Mouse (Mus musculus) spleen, adult 2 months (tissue): ENCODE results near the gene Bco2. TPM values are rescaled to one million over a fixed set of nuclear protein-coding genes. Genes with fewer than 3 reads are reported as not detected.
A peak's percentile ranks its signal among the peaks of the same experiment; 100 is the strongest.

Experiments
- DNase-seq, 2 experiments: peaks; one replicate each; pipeline versions ENCODE4 v3.0.0 to v3.0.0-alpha.2; 2012 to 2021; ENCODE audit warnings: low spot score in 2 of 2, low read depth in 1 of 2
- H3K27ac ChIP-seq: fragments of 200-500 bp; 2 replicates; pipeline ENCODE4 v1.5.1; 2012; ENCODE audit warnings: low read length, inconsistent platforms; ENCODE audit not compliant: insufficient read depth
- H3K27me3 ChIP-seq: fragments of 200-500 bp; 2 replicates; pipeline ENCODE4 v1.6.1; 2012; ENCODE audit warnings: mild to moderate bottlenecking, moderate library complexity, low read length, inconsistent platforms; ENCODE audit not compliant: control insufficient read depth, insufficient read depth
- H3K36me3 ChIP-seq: fragments of 200-500 bp; 2 replicates; pipeline ENCODE4 v1.6.1; 2012; ENCODE audit warnings: mild to moderate bottlenecking, low read length, inconsistent platforms; ENCODE audit not compliant: control insufficient read depth, insufficient read depth
- H3K4me1 ChIP-seq: fragments of 200-500 bp; 2 replicates; pipeline ENCODE4 v1.6.1; 2011; ENCODE audit warnings: inconsistent platforms; ENCODE audit not compliant: control insufficient read depth, insufficient read depth, insufficient read length
- H3K4me3 ChIP-seq: fragments of 200-500 bp; 2 replicates; pipeline ENCODE4 v1.5.1; 2011; ENCODE audit warnings: mild to moderate bottlenecking, inconsistent platforms; ENCODE audit not compliant: insufficient read depth, insufficient read length; ENCODE audit errors: extremely low read depth
- CTCF ChIP-seq: fragments of 200-500 bp; IDR thresholded peaks from 2 replicates; pipeline ENCODE4 v1.5.1; 2011; ENCODE audit warnings: mild to moderate bottlenecking, inconsistent platforms; ENCODE audit not compliant: insufficient read depth, insufficient read length, insufficient replicate concordance; ENCODE audit errors: extremely low read depth
- POLR2A ChIP-seq: fragments of 200-500 bp; IDR thresholded peaks from 2 replicates; pipeline ENCODE4 v1.6.1; 2011; ENCODE audit warnings: low read depth, low read length, inconsistent platforms
- WGBS: fragments of 180-500 bp; shearing (Covaris S2); methylation state at CpG from one replicate; pipeline ENCODE4 v1.1.7; 2018; 5-methylcytosine and 5-hydroxymethylcytosine counted together
- polyA plus RNA-seq: library from polyadenylated mRNA; depleted of rRNA; stranded (reverse); fragments of >200 nt; gene quantifications from 2 replicates; pipeline ENCODE4 v1.2.3, GENCODE M21; 2012

Gene Bco2
- polyA plus RNA-seq, 1 experiment, result 0.62 TPM

GRCm38 (mm10) chr9:50500467-50500973 lies 54.5 kb downstream of the Bco2 start:
- Histone ChIP-seq H3K4me1 (peaks cover 3% of the 10 kb centered on the region; the same call in 1 of the 2 replicates), H3K4me3 (no peak overlapping the region), H3K27me3 (no peaks in the 10 kb centered on the region), H3K27ac (no peak overlapping the region), H3K36me3 (no peaks in the 10 kb centered on the region)
- 79% methylated on average over 15 of the region's 15 CpGs for WGBS
- no peak for DNase-seq
- no peak for TF ChIP-seq CTCF
- TF ChIP-seq POLR2A, result no peak

- no peaks in the 10 kb centered on the region for H3K36me3 ChIP-seq
- WGBS, result 80% methylated on average over 3 of the region's 3 CpGs
- TF ChIP-seq POLR2A (no peak), CTCF (no peak)
- H3K27ac ChIP-seq, result no peak overlapping the region
- H3K4me3 ChIP-seq, result no peak overlapping the region
- no peaks in the 10 kb centered on the region for H3K27me3 ChIP-seq
- no peak for DNase-seq
- H3K4me1 ChIP-seq, result peaks cover 3% of the 10 kb centered on the region; the same call in 1 of the 2 replicates
Observed at GRCm38 (mm10) chr9:50499781-50500180, 55.2 kb downstream of the Bco2 start.

- peak overlapping the region; percentile 37; the same call in 1 of the 2 replicates for H3K4me3 ChIP-seq
- H3K27ac ChIP-seq, result no peak overlapping the region
- no peaks in the 10 kb centered on the region for H3K27me3 ChIP-seq
- DNase-seq, result no peak
- TF ChIP-seq CTCF, result no peak
- no peak for TF ChIP-seq POLR2A
- peaks cover 3% of the 10 kb centered on the region; the same call in 1 of the 2 replicates for H3K4me1 ChIP-seq
- H3K36me3 ChIP-seq, result no peaks in the 10 kb centered on the region
- WGBS, result 21% methylated on average over 16 of the region's 16 CpGs
Observed at GRCm38 (mm10) chr9:50498815-50499214, 56.2 kb downstream of the Bco2 start.

- Histone ChIP-seq H3K4me3 (no peak overlapping the region), H3K4me1 (peaks cover 3% of the 10 kb centered on the region; the same call in 1 of the 2 replicates)
Observed at GRCm38 (mm10) chr9:50497536-50497935, 57.4 kb downstream of the Bco2 start.

GRCm38 (mm10) chr9:50497076-50497475 lies 57.9 kb downstream of the Bco2 start:
- Histone ChIP-seq H3K4me3 (no peak overlapping the region), H3K4me1 (peaks cover 3% of the 10 kb centered on the region; the same call in 1 of the 2 replicates), H3K27ac (no peak overlapping the region), H3K36me3 (no peaks in the 10 kb centered on the region), H3K27me3 (no peaks in the 10 kb centered on the region)
- no peak for DNase-seq
- TF ChIP-seq CTCF, result no peak
- no peak for TF ChIP-seq POLR2A
- 81% methylated on average over 6 of the region's 6 CpGs for WGBS

More at GRCm38 (mm10) chr9:50497536-50497935, 57.4 kb downstream of the Bco2 start:
- no peaks in the 10 kb centered on the region for H3K36me3 ChIP-seq
- no peaks in the 10 kb centered on the region for H3K27me3 ChIP-seq
- WGBS, result 90% methylated on average over 2 of the region's 2 CpGs
- H3K27ac ChIP-seq, result no peak overlapping the region
- DNase-seq, result no peak
- TF ChIP-seq CTCF, result no peak
- TF ChIP-seq POLR2A, result no peak

GRCm38 (mm10) chr9:50496546-50496945 lies 58.4 kb downstream of the Bco2 start:
- DNase-seq, result no peak
- no peaks in the 10 kb centered on the region for H3K36me3 ChIP-seq
- TF ChIP-seq CTCF, result no peak
- TF ChIP-seq POLR2A, result no peak
- H3K4me3 ChIP-seq, result no peak overlapping the region
- H3K27me3 ChIP-seq, result no peaks in the 10 kb centered on the region
- 22% methylated on average over 6 of the region's 6 CpGs for WGBS
- H3K4me1 ChIP-seq, result peaks cover 3% of the 10 kb centered on the region; the same call in 1 of the 2 replicates
- no peak overlapping the region for H3K27ac ChIP-seq

- peaks cover 3% of the 10 kb centered on the region; the same call in 1 of the 2 replicates for H3K4me1 ChIP-seq
- no peak for DNase-seq
- TF ChIP-seq POLR2A, result no peak
- no peak for TF ChIP-seq CTCF
- no peaks in the 10 kb centered on the region for H3K27me3 ChIP-seq
- no peak overlapping the region for H3K4me3 ChIP-seq
- H3K36me3 ChIP-seq, result no peaks in the 10 kb centered on the region
- H3K27ac ChIP-seq, result no peak overlapping the region
- WGBS, result 48% methylated on average over 6 of the region's 6 CpGs
Observed at GRCm38 (mm10) chr9:50496151-50496505, 58.9 kb downstream of the Bco2 start.
